Mouse (Mus musculus) left cerebral cortex, adult 9 months (tissue): ENCODE results near the gene Rock2.
"Not testable (repeated sequence)": the region's sequence is repeated elsewhere in the genome, so short reads cannot be mapped to it uniquely, and the experiment has no call there.

Source experiments
- DNase-seq, 2 experiments: peaks; one replicate each; pipeline ENCODE4 v3.0.0; 2022; ENCODE audit warnings: low spot score in 2 of 2

Gene Rock2

DNA sequence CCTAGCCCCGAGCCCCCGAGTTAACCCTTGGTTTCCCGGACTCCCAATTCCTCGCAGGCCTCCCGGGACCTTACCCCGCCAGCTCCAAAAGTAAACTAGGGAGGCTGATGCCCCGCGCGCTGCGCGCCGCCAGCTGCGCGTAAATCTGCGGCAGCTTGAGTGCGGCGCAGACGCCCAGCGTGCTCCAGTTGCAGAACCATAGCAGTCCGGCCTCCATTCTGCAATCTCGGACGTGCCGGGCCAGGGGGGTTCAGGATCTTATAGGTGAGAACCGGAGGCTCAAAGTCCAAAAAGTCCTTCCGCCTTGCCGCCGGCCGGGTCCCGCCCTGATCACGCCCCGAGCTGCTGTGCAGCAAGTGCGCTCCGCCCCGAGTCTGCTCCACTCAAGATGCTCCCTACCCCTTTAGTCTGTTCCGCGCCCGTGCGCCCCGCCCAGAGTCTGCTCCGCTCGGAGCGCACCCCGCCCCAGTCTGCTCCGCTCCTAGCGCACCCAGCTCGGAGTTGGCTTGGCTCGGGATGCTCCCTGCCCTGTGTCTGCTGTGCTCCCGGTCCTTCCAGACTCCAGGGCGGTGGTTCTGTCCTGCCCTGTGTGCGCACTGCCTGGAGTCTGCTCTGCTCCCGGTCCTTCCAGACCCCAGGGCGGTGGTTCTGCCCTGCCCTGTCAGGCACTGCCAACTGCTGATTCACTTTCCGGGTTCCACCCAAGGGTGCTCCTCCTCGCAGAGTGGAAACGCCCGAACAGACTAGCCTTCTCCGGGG lies 105.2 kb downstream of the Rock2 start, which contains the start of gene Pqlc3:
Pqlc3 (minus strand) TSS at position 670 of the 759 bp plus-strand sequence.
- peak; percentile 30 to 71 for DNase-seq

GRCm38 (mm10) chr12:17000628-17001027 lies 105.9 kb downstream of the Rock2 start:
- DNase-seq, result no peak

DNA sequence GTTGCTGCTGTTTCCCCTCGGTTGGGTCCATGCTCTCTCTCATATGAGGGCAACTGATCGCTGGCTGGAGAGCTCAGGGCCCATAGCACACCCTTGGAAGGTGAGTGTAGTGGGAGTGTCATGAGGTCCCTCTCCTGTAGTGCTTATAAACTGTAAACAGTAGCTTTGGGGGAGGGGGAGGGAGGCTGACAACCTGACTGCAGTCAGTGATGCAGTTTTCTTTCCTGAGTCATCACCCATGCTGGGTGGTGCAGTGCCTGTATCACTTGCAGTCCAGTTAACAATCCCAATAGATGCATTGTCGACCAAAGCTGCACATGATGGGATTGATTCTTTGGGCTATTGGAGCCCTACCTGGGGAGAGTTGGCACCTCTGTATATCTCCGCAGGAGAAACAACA lies 106.5 kb downstream of the Rock2 start:
- no peak for DNase-seq

- no peak for DNase-seq
Observed at GRCm38 (mm10) chr12:17009466-17009865, 114.8 kb downstream of the Rock2 start.

GRCm38 (mm10) chr12:17011100-17011870 lies 116.6 kb downstream of the Rock2 start, which contains the start of gene 2410004P03Rik:
Gene 2410004P03Rik, minus strand, starts transcription at chr12:17011727.
- DNase-seq, result peak in 1 of 2 experiments; percentile 72

DNA sequence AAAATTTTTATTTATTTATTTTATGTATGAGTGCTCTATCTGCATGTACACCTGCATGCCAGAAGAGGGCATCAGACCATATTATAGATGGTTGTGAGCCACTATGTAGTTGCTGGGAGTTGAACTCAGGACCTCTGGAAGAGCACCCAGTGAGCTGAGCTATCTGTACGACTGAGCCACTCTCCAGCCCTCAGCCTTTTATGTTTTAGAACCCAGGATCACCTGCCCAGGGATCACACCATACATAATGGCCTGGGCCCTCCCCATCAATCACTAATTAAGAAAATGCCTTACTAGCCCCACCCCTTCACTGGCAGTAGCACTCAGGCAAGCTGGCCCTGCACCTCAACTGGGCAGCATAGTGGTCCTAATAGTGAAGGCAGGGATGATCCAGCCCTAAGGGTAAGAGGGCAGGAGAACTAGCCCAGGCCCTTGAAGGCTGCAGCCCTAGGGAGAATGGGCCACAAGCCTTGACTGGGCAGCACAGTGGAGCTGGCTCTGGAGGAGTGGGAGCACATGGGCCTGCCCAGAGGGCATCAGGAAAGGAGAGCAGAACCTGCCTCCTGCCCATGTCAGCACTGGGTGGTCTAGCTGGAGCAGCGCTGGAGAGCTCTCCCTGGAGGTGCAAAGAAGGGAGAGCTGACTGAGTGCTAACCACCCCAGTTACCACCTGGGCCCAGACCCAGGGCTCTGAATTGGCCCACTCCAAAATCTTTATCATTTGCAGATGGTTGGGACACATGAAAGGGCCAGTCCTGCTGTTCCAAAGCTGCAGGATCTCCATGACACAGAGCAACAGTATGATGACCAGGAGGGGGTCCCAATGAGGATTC lies 117.6 kb downstream of the Rock2 start:
- no peak for DNase-seq

GRCm38 (mm10) chr12:17015711-17016110 lies 121.0 kb downstream of the Rock2 start:
- no peak for DNase-seq

DNA sequence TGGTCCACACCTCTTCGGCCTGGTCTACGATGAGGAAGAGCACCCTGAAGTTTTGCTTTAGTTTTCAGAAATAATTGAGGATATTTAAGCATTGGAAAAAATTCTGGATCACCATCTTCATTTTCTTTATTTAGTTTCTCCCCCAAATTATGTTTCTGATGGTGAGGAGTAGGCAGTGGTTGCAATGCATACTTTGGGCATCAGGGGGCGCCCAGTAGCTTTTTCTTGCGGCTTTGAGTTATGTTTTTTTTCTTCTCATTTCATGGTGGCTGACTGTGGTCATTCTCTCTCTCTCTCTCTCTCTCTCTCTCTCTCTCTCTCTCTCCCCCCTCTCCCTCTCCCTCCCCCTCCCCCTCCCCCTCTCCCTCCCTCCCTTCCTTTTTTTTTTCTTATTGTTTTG lies 123.8 kb downstream of the Rock2 start:
- peak in 1 of 2 experiments; percentile 71 for DNase-seq

GRCm38 (mm10) chr12:17021125-17021524 lies 126.4 kb downstream of the Rock2 start:
- DNase-seq, result not testable (repeated sequence)

DNA sequence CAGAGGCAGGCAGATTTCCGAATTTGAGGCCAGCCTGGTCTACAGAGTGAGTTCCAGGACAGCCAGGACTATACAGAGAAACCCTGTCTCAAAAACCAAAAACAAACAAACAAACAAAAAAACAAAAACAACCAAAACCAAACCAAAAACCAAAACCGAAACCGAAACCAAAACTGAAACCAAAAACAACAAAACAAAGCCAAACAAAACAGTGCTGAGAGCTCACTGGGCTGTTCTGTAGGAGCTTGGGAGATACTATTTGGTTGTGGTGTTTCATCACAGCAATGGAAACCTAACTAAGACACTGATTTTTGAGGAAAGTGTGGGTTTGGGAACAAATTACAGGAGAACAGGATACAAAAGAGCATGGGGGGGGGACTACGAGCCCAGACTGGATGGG lies 127.5 kb downstream of the Rock2 start:
- DNase-seq, result no peak

- DNase-seq, result no peak
Observed at GRCm38 (mm10) chr12:17024554-17025110, 129.9 kb downstream of the Rock2 start.

GRCm38 (mm10) chr12:17032694-17033463 lies 138.2 kb downstream of the Rock2 start:
- DNase-seq, result peak in 1 of 2 experiments; percentile 81

- no peak for DNase-seq
Observed at GRCm38 (mm10) chr12:17033464-17033841, 138.8 kb downstream of the Rock2 start.

DNA sequence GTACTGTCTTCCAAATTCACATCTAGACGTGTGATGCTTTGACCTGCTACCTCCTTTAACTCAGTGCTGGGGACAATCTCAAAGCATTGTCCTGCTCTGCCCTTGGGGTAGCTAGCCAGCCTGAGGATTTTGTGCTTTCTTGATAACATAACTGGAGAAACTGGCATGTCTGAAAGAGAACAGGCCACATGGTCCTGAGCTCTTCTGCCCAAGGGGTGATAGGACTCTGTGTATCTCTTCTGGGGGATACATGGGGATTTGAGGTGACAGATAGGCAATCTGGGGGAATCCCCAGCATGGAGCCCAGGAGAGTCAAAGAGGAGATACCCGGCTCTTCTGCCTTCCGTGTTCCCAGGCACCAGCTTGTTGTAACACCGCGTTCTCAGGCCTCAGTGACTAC lies 140.0 kb downstream of the Rock2 start:
- DNase-seq, result no peak

- peak in 1 of 2 experiments; percentile 37 for DNase-seq
Observed at GRCm38 (mm10) chr12:17035128-17035527, 140.4 kb downstream of the Rock2 start.

DNA sequence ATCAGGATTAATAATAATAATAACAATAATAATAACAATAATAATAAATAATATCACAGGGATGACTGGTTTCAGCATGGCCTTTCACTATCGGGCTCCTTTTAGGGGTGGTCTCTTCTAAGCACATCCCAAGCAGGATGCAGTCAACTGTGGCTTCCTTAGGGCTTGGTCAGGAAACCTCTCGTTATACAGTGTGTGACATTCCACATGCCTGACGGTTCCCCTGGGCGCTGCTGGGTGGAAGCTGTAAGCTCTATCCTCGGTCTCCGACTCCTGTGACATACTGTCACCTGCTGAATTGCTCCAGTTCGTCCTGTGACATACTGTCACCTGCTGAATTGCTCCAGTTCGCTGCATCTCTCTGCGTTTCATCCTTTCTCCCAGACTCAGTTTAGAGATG lies 141.8 kb downstream of the Rock2 start:
- DNase-seq, result no peak

- peak in 1 of 2 experiments; percentile 75 for DNase-seq
Observed at GRCm38 (mm10) chr12:17037053-17037610, 142.4 kb downstream of the Rock2 start.
